Mouse (Mus musculus) kidney, postnatal 25 days (tissue): ENCODE data around the gene Adtrp.

Experiments
- DNase-seq, 2 experiments: peaks; one replicate each; pipeline ENCODE4 v3.0.0; 2021; ENCODE audit warnings: mixed read lengths in 2 of 2

Adtrp gene

DNA sequence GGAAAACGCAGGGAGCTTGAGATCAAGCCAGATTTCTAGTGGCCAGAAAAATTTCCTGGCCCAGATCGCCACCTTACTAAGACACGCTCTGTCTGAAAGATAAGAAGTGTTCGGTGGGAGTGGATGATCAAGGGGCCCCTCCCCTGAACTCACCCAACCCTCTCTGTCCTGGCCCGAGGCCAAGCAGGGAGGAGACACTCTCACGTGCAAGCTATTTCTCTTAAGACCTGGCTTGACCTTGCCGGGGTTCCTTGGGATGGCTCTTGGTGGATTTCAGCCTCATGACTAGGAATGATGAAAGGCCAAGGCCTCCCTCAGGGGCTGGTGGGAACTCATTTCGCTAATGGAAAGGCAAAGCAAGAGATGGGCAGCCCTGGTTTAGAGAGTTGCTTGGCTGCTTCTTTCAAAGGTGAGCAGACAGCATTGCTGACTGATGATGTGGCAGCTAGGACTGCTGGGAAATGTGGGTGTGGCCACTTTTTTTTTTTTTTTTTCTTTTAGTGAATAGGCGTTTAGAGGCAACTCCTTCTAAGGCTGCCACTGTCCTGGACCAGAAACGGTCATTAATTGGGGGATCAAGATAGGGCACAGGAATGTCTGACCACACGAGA lies at the start of gene Adtrp:
Adtrp (minus strand) TSS at position 169 of the 611 bp plus-strand sequence.
- peak in 1 of 2 experiments; percentile 56 for DNase-seq

DNA sequence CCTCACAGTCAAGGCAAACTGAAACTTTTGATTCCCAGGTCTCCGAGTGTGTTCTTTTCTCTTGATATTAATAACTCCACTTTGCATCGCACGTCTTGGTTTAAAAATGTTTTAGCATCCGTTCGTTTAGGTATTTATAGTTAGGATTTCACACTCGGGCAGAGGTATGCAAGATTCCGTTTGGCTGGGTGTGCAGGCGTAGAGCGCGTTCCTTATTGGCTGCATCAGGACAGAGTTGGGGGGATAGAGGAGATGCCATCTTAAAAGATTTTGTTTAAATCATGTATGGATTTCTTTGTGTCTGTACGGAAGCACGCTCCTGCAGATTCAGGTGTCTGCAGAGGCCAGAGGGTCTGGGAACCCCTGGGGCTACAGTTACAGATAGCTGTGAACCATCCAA lies 44.5 kb upstream of the Adtrp start:
- DNase-seq = no peak

DNA sequence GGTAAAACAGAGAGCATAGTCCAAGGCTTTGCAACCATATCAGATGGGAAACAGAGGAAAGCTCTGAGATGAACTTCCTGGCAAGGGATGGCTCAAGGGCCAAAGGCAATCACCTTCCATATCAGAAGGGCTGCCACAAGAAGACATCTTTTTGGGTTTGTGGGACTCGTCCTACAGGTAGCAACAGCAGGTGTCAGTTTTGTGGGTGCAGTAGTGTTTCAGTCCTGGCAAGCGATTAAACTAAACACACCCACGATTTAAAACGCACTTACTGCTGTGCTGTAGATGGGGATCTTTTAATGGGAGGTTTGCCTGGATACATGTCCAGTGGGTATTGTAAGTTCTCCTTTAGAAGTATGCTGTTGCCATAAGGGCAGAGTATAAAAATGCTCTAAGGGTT lies 43.1 kb upstream of the Adtrp start:
- no peak for DNase-seq

DNA sequence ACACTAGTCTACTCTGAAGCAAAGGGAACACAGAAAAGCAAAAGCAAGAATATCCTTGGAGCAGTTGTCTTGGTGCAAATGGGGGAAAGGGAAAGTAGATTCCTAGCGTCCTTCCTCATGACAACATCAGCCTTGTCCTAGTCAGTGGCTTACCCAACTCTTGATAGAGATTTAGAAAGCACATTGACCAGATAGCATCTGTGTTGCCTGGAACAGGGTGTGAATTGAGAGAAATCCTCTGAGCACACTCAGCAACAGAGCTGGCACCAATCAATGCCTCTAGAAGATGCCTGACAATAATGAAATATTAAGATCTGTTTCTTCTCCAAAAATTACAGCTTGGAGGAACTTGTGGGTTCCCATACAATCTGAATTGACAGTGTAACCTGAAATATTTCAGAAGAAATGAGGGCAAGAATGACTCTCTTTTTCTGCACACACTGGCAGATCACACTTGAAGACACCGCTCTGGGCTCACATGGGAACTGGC lies 42.7 kb upstream of the Adtrp start:
- no peak for DNase-seq

DNA sequence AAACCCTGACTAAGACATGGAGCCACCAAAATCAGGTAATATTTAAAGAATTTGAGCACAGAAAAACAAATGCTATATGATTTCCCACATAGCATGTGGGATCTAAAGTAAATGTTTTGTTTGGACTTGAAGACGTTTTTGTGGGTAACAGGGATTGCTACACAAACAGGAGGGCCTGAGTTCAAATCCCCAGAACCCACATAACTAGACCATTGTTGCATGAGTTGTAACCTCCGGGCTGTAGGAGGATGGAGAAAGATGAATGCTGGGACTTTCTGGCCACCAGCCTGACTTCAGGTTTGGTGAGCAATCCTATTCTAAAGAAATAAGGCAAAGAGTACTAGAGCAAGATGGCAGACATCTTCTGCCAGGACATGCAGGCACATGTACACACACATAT lies 41.2 kb upstream of the Adtrp start:
- DNase-seq = no peak

DNA sequence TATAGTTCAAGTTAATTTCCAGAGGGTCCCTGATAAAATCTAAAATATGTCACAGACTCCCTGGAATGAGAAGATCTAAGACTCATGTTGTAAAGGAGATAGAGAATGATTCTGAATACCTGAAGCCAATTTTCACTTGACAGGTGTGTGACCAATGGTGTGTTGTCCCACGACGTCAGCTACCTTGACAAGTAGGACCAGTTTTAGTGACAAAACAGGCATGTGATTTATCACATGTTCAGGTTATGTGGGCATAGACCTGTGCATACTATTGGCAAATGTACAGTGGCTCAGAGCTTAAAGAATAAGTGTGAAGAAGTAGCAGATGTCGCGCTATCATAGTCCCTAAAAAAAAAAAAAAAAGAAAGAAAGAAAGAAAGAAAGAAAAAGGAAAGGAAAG lies 38.6 kb upstream of the Adtrp start:
- no peak for DNase-seq

DNA sequence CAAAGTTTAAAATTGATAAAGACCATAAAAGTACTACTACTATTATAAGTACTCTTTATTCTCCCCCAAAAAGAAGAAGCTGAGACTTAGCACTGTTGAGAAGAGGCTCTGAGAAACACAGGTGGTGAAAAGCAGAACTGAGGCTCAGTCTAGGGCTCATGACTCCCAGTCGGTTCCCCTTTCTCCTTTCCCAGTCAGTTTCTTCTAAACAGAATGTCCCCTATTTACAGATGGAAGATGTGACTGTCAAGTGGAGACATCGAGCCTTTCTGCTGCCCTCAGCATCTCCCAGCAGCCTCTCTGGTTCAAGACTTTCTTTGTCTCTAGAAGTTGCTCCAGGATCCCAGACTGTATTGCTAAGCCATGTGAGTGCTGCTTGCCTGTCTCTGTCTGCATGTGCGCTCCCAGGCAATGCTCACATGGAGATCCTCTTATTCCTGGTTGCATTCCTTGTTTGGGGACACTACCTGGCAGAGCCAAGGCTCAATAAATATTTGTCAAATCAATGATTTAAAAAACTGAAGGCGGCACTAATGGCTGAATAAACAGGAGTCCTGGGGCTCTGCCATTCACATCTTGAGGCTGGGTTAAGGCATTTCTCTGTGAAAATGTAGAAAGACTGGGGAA lies 36.3 kb upstream of the Adtrp start:
- DNase-seq = no peak

DNA sequence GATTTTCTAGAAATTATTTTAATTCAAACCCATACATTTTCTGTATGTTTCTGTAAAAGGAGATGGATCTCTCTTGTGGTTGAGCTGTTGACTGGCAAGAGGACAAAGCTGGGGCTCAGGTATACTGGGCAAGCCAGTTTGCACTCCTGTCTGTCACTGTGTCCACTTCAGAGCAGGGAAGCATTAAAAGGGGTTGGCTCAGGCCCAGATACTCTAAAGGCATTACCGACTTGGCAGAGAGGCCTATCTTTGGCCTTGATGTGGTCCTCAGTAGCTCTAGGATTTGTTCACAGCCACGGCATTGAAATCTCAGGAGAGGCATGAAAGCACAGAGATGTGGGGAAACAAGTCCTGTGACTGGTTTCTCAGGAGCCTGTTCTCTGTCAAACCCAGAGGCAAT lies 33.7 kb upstream of the Adtrp start:
- DNase-seq = peak; percentile 13 to 38

DNA sequence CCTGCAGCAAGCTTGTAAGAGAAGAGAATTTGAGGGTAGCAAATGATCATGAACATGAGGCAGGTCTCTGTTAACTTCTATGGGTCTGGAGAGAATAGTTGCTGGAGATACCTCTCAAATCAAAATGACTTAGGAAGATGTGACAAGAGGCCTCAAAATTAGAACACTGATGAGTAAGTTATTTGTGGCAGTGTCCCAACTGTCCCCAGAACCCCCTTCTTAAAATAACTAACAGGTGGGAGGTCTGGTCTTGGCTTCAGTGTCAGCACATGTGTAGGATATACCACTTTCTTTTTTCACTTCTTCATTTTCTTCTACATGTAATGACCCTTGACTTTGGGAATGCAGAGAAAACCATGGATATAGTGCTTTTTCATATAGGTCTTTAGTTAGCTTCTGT lies 33.0 kb upstream of the Adtrp start:
- no peak for DNase-seq

DNA sequence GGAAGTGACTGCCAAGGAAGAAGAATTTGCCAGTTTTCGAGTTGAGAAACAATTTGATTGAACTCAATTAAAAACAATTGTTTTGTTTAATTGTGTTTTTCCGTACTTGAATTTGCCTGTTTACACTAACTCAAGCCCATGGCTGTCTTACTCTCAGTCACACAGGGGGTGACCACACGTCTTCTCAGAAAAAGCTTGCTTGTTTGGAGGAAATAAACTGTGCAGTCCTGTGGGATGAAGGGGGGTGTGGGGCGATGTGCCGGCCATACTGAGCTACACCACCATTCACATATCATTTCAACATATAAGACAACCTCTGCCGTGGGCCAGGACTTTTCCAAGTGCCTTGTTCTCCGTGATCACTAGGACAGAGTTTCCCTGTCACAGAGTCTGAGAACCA lies 25.2 kb upstream of the Adtrp start:
- DNase-seq = peak in 1 of 2 experiments; percentile 28

DNA sequence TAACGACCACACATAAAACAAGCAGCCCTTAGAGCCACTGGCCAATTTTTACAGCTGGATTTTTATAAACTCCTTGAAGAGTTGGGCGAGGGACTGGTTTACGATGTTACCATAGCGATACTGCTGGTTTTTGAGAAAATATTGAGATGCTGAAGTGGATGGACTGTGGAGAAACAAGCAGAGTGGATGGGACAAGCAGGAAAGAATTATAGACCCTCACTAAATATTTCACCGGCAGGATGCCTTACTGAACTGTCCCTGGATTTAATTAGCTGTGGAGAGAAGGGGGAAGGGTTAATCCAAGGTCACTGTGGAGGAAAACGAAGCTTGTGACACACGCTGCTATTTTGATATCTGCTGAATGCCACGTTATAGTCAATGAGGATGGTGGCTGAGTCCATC lies 24.7 kb upstream of the Adtrp start:
- no peak for DNase-seq

DNA sequence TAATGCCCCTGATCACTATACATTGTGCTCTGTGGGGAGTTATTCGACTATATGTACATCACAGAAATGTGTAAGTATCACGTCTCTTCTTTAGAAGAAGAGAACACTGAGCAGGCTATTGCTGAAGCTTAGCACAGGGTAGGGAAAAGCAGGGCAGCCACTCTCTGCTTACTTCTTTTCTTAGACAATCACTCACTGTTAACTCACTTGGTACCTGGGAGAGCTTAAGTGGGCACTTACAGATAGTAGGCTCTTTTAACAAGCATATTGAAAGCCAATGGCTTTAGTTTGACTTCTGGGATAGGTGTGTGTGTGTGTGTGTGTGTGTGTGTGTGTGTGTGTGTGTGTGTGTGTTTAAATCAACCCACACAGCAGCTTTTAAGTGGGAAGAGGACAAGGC lies 20.0 kb upstream of the Adtrp start:
- no peak for DNase-seq

DNA sequence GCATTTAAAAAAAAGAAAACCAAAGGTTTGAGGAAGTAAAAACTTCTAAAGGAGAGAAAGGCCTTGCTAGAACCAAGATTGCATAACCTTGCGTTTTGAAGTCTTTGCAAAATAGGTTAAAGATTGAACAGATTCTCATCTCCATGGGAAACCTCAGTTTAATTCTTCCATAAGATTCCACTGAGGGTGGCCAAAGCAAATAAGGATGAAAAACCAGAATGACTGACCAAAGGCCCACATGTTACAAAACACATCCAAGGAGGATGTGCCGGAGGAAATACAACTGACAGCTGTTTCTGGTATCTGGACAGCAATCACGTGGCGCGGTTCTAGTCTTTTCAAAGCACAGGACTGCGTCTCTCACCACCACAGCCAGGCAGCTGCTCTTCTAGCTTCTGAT lies 18.1 kb upstream of the Adtrp start:
- DNase-seq = peak; percentile 48 to 57

DNA sequence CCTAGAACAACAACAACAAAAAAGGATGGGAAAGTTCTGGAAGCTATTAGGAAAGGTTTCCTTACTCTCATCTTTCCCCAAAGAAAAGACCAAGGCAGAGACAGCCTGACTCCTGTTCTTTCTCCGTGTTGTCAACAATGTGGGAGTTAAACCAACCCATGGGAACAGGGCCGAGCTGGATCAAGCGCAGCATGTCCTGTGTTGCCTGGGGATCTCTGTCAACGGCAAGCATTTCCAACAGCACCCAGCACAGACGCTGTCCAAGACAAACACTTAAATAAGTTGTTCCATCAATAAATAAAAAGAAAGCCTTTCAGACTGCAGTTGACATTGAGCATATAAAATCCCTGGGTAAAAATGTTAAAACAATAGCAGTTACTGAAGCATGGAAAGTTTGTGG lies 17.6 kb upstream of the Adtrp start:
- peak; percentile 25 to 63 for DNase-seq

DNA sequence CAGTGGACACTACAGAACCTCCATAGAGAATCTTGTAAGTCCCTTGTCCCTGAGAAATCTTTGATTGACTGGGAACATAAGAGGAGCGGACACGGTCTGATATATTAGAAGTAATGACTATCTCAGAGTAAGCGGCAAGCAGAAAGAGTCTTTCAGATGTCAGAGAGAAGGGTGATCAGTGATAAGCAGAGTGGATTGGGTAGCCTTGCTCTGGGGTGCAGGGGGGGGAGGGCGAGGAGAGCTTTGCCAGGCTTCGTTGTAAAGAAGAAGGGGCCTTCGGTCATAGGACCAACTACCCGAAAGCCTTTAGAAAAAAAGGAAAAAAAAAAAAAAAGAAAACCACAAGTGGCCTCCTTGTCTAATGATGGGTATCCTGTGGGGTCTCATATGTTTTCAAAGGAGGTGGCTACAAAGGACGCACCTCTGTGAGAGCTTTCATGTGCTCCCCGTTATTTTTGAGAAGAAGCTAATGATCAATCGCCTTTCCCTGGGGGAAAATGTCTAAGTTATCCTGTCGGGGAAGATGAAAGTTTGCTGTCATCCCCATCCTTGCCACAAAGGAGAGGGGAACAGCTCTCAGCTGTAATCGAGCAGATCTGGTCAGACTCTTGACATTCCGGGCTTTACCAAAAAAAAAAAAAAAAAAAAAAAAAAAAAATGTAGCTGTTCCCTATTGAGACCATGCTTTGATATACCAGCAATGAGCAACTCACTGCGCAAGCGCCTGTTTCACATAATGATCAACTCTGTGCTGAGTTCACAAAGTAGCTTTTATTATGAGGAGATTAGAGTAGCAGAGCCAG lies 13.3 kb upstream of the Adtrp start:
- DNase-seq = no peak

DNA sequence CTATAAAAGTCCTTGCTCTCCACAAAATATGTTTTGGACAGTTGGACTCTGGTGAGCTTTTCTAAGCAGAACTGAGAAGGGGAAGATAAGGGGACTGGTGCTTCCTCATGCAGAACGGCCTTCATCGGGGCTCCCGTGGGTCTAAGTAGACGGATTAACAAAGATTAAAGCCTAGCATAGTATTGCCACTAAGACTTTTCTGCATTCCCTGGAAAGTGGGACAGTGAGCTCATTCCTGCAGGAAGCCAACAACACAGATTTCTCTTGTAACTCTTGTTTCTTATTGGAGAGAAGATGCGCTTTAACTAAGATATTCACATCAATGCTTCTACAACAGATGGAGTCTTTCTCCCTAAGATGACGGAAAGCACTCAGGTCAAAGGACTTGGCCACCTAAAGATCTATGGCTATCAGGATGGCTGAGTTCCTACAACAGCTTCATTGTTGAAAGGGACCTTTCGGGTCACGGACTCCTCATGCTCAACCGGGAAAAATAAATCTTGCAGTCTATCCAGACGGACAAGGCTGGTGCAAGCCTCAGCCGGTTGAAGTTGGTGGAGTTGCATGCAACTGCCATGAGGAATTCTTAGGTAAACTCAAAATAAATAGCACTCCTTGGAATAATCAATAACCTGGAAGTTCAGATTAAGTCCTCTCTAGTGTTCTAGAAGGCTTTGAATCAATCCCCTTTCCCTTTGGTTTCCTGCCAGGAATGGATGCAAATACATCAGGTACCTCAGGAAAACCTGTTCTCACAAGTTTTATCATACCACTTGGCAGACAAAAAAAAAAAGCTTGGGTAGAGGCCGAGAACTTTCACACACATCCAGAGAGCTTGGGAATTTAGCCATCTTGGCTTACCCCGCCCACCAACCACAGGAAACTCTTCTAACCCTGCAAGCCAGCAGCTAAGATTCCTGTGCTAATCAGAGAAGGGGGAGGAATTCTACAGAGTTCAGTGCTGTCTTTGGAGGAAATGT lies 8.0 kb upstream of the Adtrp start:
- peak; percentile 23 to 39 for DNase-seq

DNA sequence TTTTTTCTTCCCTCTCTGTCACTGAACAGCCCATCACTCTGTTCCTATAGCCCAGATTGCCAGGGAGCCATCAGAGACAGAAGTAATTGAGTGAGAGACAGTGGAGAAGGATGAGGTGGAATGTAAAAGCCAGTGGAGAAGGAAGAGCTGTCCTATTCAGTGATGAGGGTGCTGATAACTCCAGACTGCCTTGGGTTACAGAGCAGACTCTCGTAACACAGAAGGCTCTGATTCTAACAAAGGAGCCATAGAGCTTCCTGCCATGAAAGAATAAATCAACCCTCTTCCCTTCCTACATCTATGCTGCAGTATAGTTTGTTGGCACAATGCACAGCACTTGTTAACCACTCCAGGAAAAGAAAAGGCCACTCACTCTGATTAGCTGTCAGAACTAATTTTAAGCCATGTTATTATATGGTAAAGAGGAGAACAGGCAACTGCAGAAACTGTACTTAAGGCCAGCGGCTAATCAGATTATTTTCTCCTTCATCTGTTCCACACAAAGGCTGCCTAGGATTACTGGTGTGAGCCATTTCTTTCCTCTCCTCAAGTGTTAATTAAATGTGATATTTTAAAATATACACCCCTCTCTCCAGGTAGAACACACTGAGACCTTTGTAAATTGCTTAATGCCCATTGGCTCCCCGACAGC lies 3.4 kb upstream of the Adtrp start:
- DNase-seq = no peak

DNA sequence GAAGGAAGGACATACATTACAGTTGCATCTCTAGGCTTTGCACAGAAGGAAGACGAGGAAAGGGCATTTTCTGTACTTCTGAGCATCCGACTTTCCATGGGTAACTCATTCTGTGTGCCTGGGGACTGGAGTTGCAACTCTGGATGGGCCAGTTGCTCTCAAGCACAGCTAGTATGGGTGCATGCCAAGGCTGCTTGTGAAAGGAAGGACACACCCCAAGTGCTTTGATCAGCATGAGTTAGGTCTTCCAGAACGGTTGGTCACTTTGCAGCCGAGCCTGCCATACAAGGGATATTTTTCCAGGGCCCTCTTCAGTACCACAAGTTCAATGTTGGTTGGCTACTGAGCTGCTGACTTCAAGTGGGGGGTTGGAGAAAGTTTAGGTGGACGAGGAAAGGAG lies 968 bp downstream of the Adtrp start:
- peak in 1 of 2 experiments; percentile 47 for DNase-seq

DNA sequence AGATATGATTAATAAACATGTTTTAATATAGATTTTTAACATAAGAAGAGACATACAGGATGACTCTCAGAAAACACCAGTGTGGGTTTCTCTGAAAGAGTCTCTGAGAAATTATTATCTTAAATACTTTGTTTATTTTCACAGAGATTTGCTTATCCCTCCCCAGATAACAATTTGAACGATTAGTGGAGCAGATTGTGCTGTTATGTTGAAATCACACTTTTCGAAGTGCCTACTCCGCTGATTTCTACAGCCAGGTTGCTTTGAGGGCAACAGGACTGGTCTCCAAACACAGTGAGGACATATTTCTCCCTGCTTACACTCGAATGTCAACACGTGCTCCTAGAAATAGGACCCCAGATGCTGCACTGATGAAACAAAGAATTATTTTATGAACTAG lies 2.5 kb downstream of the Adtrp start:
- no peak for DNase-seq

DNA sequence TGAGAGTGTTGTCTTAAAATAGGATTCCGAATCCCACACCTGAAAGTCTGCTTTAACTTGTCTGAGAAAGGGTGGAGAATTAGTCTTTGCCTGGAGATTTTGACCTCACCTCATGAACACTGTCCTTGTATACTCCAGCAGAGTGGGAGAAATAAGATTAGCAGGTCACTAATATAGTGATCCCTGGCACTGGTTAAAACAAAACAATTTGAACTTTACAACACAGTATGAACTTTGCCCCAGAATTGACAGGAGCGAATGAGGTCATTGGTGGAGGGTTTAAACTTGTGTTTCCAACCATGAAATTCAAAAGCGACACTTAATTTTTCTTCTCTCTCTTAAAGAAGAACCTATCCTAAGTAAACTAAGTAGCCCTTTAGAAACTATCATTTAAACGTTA lies 3.4 kb downstream of the Adtrp start:
- DNase-seq = peak in 1 of 2 experiments; percentile 17

DNA sequence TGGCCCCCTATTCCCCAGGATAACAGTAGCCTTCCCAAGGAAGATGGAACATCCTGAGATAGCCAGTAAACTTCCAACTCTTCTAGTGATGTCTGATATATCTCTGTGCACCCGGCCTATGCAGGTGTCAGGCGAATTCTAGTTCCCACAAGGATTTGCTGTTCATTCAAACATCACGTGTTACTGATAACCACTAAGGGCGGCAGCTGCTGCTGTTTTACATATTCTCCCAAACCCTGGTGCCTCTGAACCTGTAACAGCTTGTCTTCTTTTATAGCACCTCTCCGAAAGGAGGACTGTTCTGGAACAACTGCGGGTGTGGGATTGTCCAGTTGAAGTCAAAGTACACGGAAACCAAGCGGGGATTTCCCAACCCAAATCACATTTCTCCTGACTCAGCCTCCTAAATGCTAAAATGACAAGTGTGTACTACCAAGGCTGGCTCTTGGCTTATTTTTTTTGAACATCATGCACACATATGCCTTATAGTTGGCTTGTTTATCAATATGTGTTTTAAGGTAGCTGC lies 13.8 kb downstream of the Adtrp start:
- DNase-seq = no peak

DNA sequence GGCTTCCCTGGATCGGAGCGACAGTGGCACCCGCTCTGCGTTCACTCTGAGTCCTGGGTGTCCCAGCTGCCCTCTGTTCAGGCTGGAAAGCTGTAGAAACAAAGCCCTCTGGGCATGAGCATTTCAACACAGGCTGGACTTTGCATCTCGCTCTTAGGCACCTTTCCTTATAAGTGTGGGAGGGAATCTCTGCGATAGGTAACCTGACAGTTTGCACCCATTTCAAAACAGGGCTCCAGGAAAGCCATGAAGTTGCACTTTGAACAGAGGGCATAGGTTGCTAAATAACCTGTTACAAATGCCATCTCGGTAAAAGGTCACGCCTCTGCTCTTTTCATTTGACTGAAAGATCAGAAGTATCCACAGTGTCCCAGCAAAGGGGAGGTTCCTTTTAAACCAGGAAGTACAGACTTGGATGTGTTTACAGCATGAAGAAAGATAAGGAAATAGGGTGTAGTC lies 19.2 kb downstream of the Adtrp start:
- peak; percentile 67 to 84 for DNase-seq
